Mouse (Mus musculus) heart, embryonic 15.5 days (tissue): ENCODE measurements around the gene Fam184b. TPM values are rescaled to one million over a fixed set of nuclear protein-coding genes. Genes with fewer than 3 reads are reported as not detected.

Experiments used
- ATAC-seq: fragments of 200-750 bp; cut with Nextera tagmentation; replicated peaks from 2 replicates; pipeline ENCODE4 v1.8.0; 2017; ENCODE audit warnings: low read depth, moderate TSS enrichment; ENCODE audit not compliant: insufficient number of reproducible peaks, insufficient read depth, low FRiP score
- H3K27ac ChIP-seq: fragments of 300-500 bp; sonication (generic); 2 replicates; pipeline ENCODE4 v1.5.1; 2015; ENCODE audit warnings: mild to moderate bottlenecking, inconsistent platforms
- H3K27me3 ChIP-seq: fragments of 300-500 bp; sonication (generic); 2 replicates; pipeline ENCODE4 v1.6.1; 2015; ENCODE audit warnings: inconsistent platforms
- H3K36me3 ChIP-seq: fragments of 300-500 bp; sonication (generic); 2 replicates; pipeline ENCODE4 v1.6.1; 2015; ENCODE audit warnings: mild to moderate bottlenecking, inconsistent platforms
- H3K4me1 ChIP-seq: fragments of 300-500 bp; sonication (generic); replicated peaks from 2 replicates; pipeline ENCODE4 v1.6.1; 2015; ENCODE audit warnings: inconsistent platforms
- H3K4me2 ChIP-seq: fragments of 300-500 bp; sonication (generic); 2 replicates; pipeline ENCODE4 v1.6.1; 2015; ENCODE audit warnings: inconsistent platforms, mild to moderate bottlenecking, moderate library complexity
- H3K4me3 ChIP-seq: fragments of 300-500 bp; sonication (generic); 2 replicates; pipeline ENCODE4 v1.5.1; 2015; ENCODE audit warnings: mild to moderate bottlenecking, inconsistent platforms
- H3K9ac ChIP-seq: fragments of 300-500 bp; sonication (generic); 2 replicates; pipeline ENCODE4 v1.6.1; 2015; ENCODE audit warnings: mild to moderate bottlenecking, inconsistent platforms
- H3K9me3 ChIP-seq: fragments of 300-500 bp; sonication (generic); replicated peaks from 2 replicates; pipeline ENCODE4 v1.6.1; 2016; ENCODE audit warnings: inconsistent platforms
- WGBS: fragments of 180-500 bp; shearing (Covaris S2); methylation state at CpG from one replicate; pipeline ENCODE4 v1.1.7; 2015; ENCODE audit warnings: mixed read lengths; 5-methylcytosine and 5-hydroxymethylcytosine counted together
- polyA plus RNA-seq: library from polyadenylated mRNA; unstranded; fragments of >200 nt; fragmentation: Nextera tagmentation; extraction: Ambion mirVana; gene quantifications from 2 replicates; pipeline ENCODE4 v1.2.1, GENCODE M21; 2015

The Fam184b gene
- polyA plus RNA-seq, 1 experiment from 2014 or later: 0.24 TPM

DNA sequence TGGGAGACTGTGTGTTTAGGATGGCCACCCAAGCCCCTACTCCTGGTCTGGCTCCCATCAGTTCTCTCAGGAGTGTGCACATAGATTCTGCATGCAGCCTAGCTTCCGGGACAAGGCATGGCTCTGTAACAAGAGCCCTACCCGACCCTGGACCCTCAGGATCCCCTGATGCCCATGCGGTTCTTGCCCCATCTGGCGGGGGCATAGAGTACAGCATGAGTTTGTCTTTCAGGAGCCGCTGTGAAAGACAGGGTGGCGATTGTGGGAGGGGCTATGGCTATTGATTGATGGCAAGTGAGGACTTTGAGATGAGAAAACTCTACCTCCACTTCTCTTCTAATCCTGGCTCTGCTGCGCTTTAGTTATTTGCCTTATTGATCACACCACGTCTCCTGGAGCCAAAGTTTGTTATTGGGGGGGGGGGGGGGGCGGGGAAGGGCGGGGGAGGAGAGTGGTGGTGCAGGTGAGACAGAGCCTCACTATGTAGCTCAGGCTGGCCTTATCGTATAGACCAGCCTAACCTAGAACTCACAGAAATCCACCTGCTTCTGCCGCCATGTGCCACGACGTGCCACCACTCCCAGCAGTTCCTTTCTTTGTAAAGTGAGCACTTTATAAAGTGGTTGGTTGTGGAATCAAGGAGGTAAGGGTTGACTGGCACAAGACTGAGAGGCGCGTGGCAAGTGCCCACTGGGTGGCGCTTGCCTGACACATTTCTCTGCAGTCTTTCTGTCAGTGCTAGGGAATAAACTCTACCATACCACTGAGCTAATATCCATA is 104.9 kb downstream of the Fam184b start:
- Histone ChIP-seq H3K27ac (no peak overlapping the region), H3K36me3 (peaks cover 9% of the 10 kb centered on the region; the same call in 1 of the 2 replicates), H3K4me2 (no peak overlapping the region), H3K27me3 (no peaks in the 10 kb centered on the region), H3K9ac (no peak overlapping the region), H3K4me1 (no peaks in the 10 kb centered on the region), H3K9me3 (no peaks in the 10 kb centered on the region), H3K4me3 (no peak overlapping the region)
- WGBS: 4% methylated on average over 17 of the region's 17 CpGs
- ATAC-seq: no peak

GRCm38 (mm10) chr5:45529696-45530095 is 109.7 kb downstream of the Fam184b start:
- no peak for ATAC-seq
- Histone ChIP-seq H3K36me3 (peaks cover 48% of the 10 kb centered on the region), H3K4me2 (no peak overlapping the region), H3K9me3 (no peaks in the 10 kb centered on the region), H3K9ac (no peak overlapping the region), H3K4me3 (no peak overlapping the region), H3K4me1 (no peaks in the 10 kb centered on the region), H3K27me3 (no peaks in the 10 kb centered on the region), H3K27ac (no peak overlapping the region)
- WGBS: 79% methylated on average over 3 of the region's 3 CpGs

DNA sequence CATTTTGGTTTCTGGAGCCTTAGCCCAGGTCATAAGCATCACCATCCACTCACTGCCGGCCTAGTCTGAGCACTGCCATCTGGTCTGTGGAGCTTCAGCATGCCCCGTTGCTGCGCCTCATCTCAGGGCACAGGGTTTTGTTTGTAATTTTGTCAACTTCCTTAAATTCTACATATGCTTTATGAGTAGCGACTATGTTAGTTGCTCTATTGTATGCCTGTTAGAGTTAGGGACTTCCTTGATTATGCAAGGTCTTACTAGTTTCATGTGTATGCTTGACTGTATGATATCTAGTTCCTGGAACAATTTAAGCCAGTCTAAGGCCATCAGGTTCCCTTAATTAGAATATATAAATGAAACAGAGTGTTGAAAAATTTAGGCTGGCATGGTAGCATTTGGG is 113.1 kb downstream of the Fam184b start:
- WGBS: 93% methylated on average over 4 of the region's 4 CpGs
- Histone ChIP-seq H3K9me3 (no peaks in the 10 kb centered on the region), H3K27ac (no peak overlapping the region), H3K4me2 (no peak overlapping the region), H3K4me1 (peaks cover 8% of the 10 kb centered on the region), H3K4me3 (no peak overlapping the region), H3K36me3 (peaks cover 57% of the 10 kb centered on the region), H3K27me3 (no peaks in the 10 kb centered on the region), H3K9ac (no peak overlapping the region)
- ATAC-seq: no peak

GRCm38 (mm10) chr5:45525101-45525500 is 114.3 kb downstream of the Fam184b start:
- no peak for ATAC-seq
- Histone ChIP-seq H3K9ac (no peak overlapping the region), H3K4me1 (peaks cover 16% of the 10 kb centered on the region), H3K4me2 (no peak overlapping the region), H3K27me3 (no peaks in the 10 kb centered on the region), H3K27ac (no peak overlapping the region), H3K36me3 (peaks cover 52% of the 10 kb centered on the region), H3K9me3 (no peaks in the 10 kb centered on the region), H3K4me3 (no peak overlapping the region)
- 88% methylated on average over 10 of the region's 10 CpGs for WGBS

DNA sequence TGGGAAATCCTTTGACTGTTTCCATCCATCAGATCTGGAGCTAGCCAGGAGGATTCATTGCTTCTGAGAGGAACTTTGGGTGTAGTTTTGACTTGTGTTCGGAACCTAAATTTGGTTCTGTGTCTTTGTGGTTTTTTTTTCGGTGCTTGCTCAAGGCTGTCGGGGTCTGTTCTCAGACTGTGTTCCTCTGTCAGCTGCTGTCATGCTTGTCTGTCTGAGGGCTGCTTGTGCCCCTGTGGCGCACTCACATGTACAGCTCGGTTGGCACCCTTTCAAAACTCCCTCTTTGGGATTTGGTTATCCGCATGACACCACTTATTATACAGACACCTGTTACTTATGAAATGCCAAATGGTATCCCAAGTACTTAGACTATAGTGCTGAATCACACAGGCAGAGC is 117.8 kb downstream of the Fam184b start:
- no peak for ATAC-seq
- no peak overlapping the region for H3K27ac ChIP-seq
- H3K36me3 ChIP-seq: peaks cover 27% of the 10 kb centered on the region
- H3K4me1 ChIP-seq: peaks cover 20% of the 10 kb centered on the region
- H3K4me2 ChIP-seq: peak overlapping the region; percentile 92
- H3K9me3 ChIP-seq: no peaks in the 10 kb centered on the region
- H3K27me3 ChIP-seq: no peaks in the 10 kb centered on the region
- 0 out of 2 replicates have a peak overlapping the region, but pooled peaks have one; percentile 75 for H3K4me3 ChIP-seq
- whole genome bisulfite sequencing: 88% methylated on average over 6 of the region's 6 CpGs
- no peak overlapping the region for H3K9ac ChIP-seq

- ATAC-seq: no peak
- Histone ChIP-seq H3K27ac (no peak overlapping the region), H3K4me1 (peaks cover 20% of the 10 kb centered on the region), H3K9ac (peak overlapping the region; percentile 95), H3K36me3 (peaks cover 23% of the 10 kb centered on the region), H3K27me3 (no peaks in the 10 kb centered on the region), H3K4me3 (peak overlapping the region; percentile 75), H3K4me2 (peak overlapping the region; percentile 92), H3K9me3 (no peaks in the 10 kb centered on the region)
- 5% methylated on average over 5 of the region's 5 CpGs for WGBS
These were observed 118.7 kb downstream of the Fam184b start for GRCm38 (mm10) chr5:45520809-45521110.

GRCm38 (mm10) chr5:45519960-45520808 is 119.2 kb downstream of the Fam184b start, which contains the start of gene Med28:
Gene Med28, plus strand, starts transcription at chr5:45520229.
- 2% methylated on average over 56 of the region's 56 CpGs for WGBS
- Histone ChIP-seq H3K4me2 (peak within 1 kb of the TSS; percentile 92), H3K36me3 (peaks cover 17% of the 10 kb centered on the region), H3K4me3 (peak within 1 kb of the TSS; percentile 75), H3K9me3 (no peaks in the 10 kb centered on the region), H3K27ac (peak within 1 kb of the TSS; percentile 46), H3K9ac (peak within 1 kb of the TSS; percentile 95), H3K4me1 (peaks cover 20% of the 10 kb centered on the region), H3K27me3 (no peaks in the 10 kb centered on the region)
- ATAC-seq: peak; percentile 93

GRCm38 (mm10) chr5:45515151-45515743 is 124.2 kb downstream of the Fam184b start:
- no peak for ATAC-seq
- WGBS: 87% methylated on average over 10 of the region's 10 CpGs
- Histone ChIP-seq H3K9me3 (no peaks in the 10 kb centered on the region), H3K27ac (no peak overlapping the region), H3K27me3 (no peaks in the 10 kb centered on the region), H3K4me1 (peaks cover 4% of the 10 kb centered on the region), H3K4me2 (no peak overlapping the region), H3K9ac (no peak overlapping the region), H3K36me3 (peaks cover 24% of the 10 kb centered on the region), H3K4me3 (no peak overlapping the region)

GRCm38 (mm10) chr5:45514599-45514998 is 124.8 kb downstream of the Fam184b start:
- no peak overlapping the region for H3K4me3 ChIP-seq
- no peak overlapping the region for H3K9ac ChIP-seq
- no peak overlapping the region for H3K4me2 ChIP-seq
- peaks cover 1% of the 10 kb centered on the region; the same call in 1 of the 2 replicates for H3K4me1 ChIP-seq
- H3K9me3 ChIP-seq: no peaks in the 10 kb centered on the region
- ATAC-seq: no peak
- WGBS: 81% methylated on average over 1 of the region's 1 CpGs
- no peak overlapping the region for H3K27ac ChIP-seq
- H3K27me3 ChIP-seq: no peaks in the 10 kb centered on the region
- peaks cover 31% of the 10 kb centered on the region for H3K36me3 ChIP-seq

DNA sequence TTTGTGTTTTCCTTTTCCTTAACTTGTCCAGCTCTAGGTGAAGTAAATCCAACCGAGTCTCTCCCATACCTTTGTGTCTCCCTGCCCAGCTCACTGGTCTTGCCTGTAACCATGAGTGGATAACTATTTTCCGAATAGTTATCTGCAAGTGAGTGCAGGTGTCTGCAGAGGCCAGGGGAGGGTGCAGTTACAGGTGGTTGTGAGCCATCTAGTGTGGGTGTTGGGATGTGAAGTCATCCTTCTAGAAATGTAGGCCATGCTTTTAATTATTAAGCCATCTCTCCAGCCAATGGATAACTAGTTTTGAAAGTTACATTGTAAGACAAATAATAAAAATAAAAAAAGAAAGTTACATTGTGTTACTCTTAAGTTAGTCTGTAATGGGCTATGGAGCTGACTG is 125.9 kb downstream of the Fam184b start:
- Histone ChIP-seq H3K27ac (no peak overlapping the region), H3K9me3 (no peaks in the 10 kb centered on the region), H3K9ac (no peak overlapping the region), H3K4me3 (no peak overlapping the region), H3K27me3 (no peaks in the 10 kb centered on the region), H3K36me3 (peaks cover 39% of the 10 kb centered on the region), H3K4me1 (no peaks in the 10 kb centered on the region), H3K4me2 (no peak overlapping the region)
- no peak for ATAC-seq
- 86% methylated on average over 2 of the region's 2 CpGs for WGBS

GRCm38 (mm10) chr5:45512908-45513307 is 126.5 kb downstream of the Fam184b start:
- no peaks in the 10 kb centered on the region for H3K4me1 ChIP-seq
- H3K4me2 ChIP-seq: no peak overlapping the region
- WGBS: 84% methylated on average over 6 of the region's 6 CpGs
- no peaks in the 10 kb centered on the region for H3K9me3 ChIP-seq
- H3K9ac ChIP-seq: no peak overlapping the region
- no peaks in the 10 kb centered on the region for H3K27me3 ChIP-seq
- peaks cover 39% of the 10 kb centered on the region for H3K36me3 ChIP-seq
- no peak overlapping the region for H3K27ac ChIP-seq
- no peak for ATAC-seq
- no peak overlapping the region for H3K4me3 ChIP-seq
